Mouse (Mus musculus): ENCODE results near the gene Acat2. TPM values are rescaled to one million over a fixed set of nuclear protein-coding genes. Genes with fewer than 3 reads are reported as not detected.

Gene Acat2
- polyA plus RNA-seq, 1 experiment from 2014 or later, result 103 TPM

DNA sequence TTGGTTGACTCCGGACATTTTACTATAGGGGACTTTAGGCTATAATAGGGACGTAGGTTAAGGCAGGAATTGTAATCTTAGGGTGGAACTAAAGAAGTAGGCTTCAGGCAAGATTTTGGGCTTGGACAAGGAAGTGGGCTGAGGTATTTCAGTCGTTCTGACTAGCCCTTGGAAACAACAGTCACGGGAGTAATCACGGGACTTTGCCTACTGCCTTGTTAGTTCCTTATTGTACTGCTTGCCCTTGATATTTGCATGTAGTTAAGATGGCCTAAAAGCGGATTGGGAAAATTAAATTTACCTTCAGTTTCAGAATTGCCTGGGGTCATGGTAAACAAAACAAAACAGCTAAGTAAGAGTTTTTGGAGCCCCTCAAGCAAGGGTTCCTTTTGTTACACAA is 38.5 kb upstream of the Acat2 start:
- no peak for ATAC-seq (replicated peaks; ENCODE audit: low FRiP score, low read depth)
- H3K9ac ChIP-seq (ENCODE audit: low read depth, low read length), result no peak overlapping the region
- WGBS, result 82% methylated on average over 6 of the region's 6 CpGs
- no peak overlapping the region for H3K27ac ChIP-seq
- no peak overlapping the region for H3K4me3 ChIP-seq (replicated peaks; ENCODE audit: low read depth, low read length)
- TF ChIP-seq CTCF (IDR thresholded peaks at IDR 0.05; ENCODE audit: low read depth), result no peak
- no peaks in the 10 kb centered on the region for H3K9me3 ChIP-seq (replicated peaks; ENCODE audit: low read length)
- no peak for DNase-seq (ENCODE audit: low spot score)
- H3K27me3 ChIP-seq (ENCODE audit: insufficient read depth, low read length), result no peaks in the 10 kb centered on the region
- H3K4me1 ChIP-seq (replicated peaks; ENCODE audit: insufficient read depth, low read length), result no peaks in the 10 kb centered on the region
- no peaks in the 10 kb centered on the region for H3K36me3 ChIP-seq (ENCODE audit: insufficient read depth, low read length)
- H3K4me2 ChIP-seq (ENCODE audit: low read length), result no peak overlapping the region

DNA sequence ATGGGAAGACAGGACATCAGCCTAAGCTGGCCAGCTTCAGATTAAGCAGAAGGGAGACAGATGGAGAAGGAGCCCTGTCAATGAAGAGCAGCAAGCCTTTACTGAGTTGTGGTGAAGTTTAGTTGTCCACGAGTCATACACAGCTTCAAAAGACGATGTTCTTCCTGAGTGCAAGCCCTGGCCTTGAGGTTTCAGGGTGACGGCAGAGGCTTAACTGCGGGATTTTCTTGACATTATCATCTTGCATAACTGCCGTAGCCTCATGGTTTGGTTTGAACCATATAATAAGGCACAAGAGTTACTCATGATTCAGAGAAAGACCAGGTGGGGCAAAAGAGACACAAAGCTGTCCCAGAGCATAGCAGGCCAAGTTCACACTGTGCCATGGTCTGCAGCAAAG is 37.3 kb upstream of the Acat2 start:
- 92% methylated on average over 5 of the region's 5 CpGs for whole genome bisulfite sequencing
- DNase-seq (ENCODE audit: low spot score) (no peak), ATAC-seq (replicated peaks; ENCODE audit: low FRiP score, low read depth) (no peak)
- no peak overlapping the region for H3K4me2 ChIP-seq (ENCODE audit: low read length)
- H3K9ac ChIP-seq (ENCODE audit: low read depth, low read length), result no peak overlapping the region
- no peaks in the 10 kb centered on the region for H3K36me3 ChIP-seq (ENCODE audit: insufficient read depth, low read length)
- no peaks in the 10 kb centered on the region for H3K4me1 ChIP-seq (replicated peaks; ENCODE audit: insufficient read depth, low read length)
- H3K4me3 ChIP-seq (replicated peaks; ENCODE audit: low read depth, low read length), result no peak overlapping the region
- no peak for TF ChIP-seq CTCF (IDR thresholded peaks at IDR 0.05; ENCODE audit: low read depth)
- H3K9me3 ChIP-seq (replicated peaks; ENCODE audit: low read length), result no peaks in the 10 kb centered on the region
- H3K27me3 ChIP-seq (ENCODE audit: insufficient read depth, low read length), result no peaks in the 10 kb centered on the region
- H3K27ac ChIP-seq, result no peak overlapping the region

GRCm38 (mm10) chr17:12996345-12996744 is 35.8 kb upstream of the Acat2 start:
- Histone ChIP-seq H3K4me1 (replicated peaks; ENCODE audit: insufficient read depth, low read length) (no peaks in the 10 kb centered on the region), H3K9me3 (replicated peaks; ENCODE audit: low read length) (no peaks in the 10 kb centered on the region), H3K27me3 (ENCODE audit: insufficient read depth, low read length) (no peaks in the 10 kb centered on the region), H3K27ac (no peak overlapping the region), H3K9ac (ENCODE audit: low read depth, low read length) (no peak overlapping the region), H3K4me2 (ENCODE audit: low read length) (no peak overlapping the region), H3K36me3 (ENCODE audit: insufficient read depth, low read length) (no peaks in the 10 kb centered on the region), H3K4me3 (replicated peaks; ENCODE audit: low read depth, low read length) (no peak overlapping the region)
- whole genome bisulfite sequencing, result 11% methylated on average over 3 of the region's 3 CpGs
- DNase-seq (ENCODE audit: low spot score) (peak; percentile 79), ATAC-seq (replicated peaks; ENCODE audit: low FRiP score, low read depth) (no peak)
- TF ChIP-seq CTCF (IDR thresholded peaks at IDR 0.05; ENCODE audit: low read depth), result peak; percentile 82

- Histone ChIP-seq H3K4me2 (ENCODE audit: low read length) (peak within 1 kb of the TSS; percentile 86), H3K4me1 (replicated peaks; ENCODE audit: insufficient read depth, low read length) (peaks cover 7% of the 10 kb centered on the region; the same call in 1 of the 2 replicates), H3K4me3 (replicated peaks; ENCODE audit: low read depth, low read length) (peak within 1 kb of the TSS; percentile 95), H3K27ac (peak within 1 kb of the TSS; percentile 100), H3K27me3 (ENCODE audit: insufficient read depth, low read length) (no peaks in the 10 kb centered on the region), H3K9me3 (replicated peaks; ENCODE audit: low read length) (no peaks in the 10 kb centered on the region), H3K9ac (ENCODE audit: low read depth, low read length) (peak within 1 kb of the TSS; percentile 100), H3K36me3 (ENCODE audit: insufficient read depth, low read length) (no peaks in the 10 kb centered on the region)
- 83% methylated on average over 1 of the region's 1 CpGs for WGBS
- no peak for TF ChIP-seq CTCF (IDR thresholded peaks at IDR 0.05; ENCODE audit: low read depth)
- ATAC-seq (replicated peaks; ENCODE audit: low FRiP score, low read depth) (no peak), DNase-seq (ENCODE audit: low spot score) (no peak)
Measured at GRCm38 (mm10) chr17:12994069-12994468, 33.5 kb upstream of the Acat2 start, which contains the start of gene Wtap. Gene Wtap (minus strand): TSS chr17:12994169.

DNA sequence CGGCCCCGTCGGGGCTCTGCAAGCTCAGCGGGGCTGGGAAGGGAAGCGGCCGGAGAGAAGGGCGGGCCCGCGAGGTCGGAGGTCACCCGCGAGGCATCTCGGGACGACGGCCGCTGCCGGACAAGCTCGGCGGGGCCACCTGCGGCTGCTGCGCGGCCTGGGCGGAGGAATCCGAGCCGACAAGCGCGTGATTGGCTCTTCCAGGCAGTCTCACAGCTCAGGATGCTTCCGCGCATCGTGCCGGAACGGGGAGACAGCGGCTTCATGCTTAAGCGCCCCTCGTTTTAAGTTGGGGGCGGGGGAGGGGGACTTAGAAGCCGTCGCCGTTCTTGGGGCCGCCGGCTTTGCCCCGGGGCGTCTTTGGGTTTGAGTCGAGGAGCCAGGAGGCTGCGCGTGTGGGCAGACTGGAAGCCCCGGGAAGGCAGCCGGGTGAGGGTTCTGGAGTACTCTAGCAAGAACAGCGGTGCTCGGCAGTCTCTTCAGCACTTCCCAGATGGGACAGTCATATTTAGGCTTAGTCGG is 32.0 kb upstream of the Acat2 start:
- DNase-seq (ENCODE audit: low spot score), result peak; percentile 96
- ATAC-seq (replicated peaks; ENCODE audit: low FRiP score, low read depth), result peak; percentile 93
- 0 out of 2 replicates have a peak, but pooled peaks cover 3% of the 10 kb centered on the region for H3K36me3 ChIP-seq (ENCODE audit: insufficient read depth, low read length)
- peak overlapping the region; percentile 100 for H3K27ac ChIP-seq
- no peak for TF ChIP-seq CTCF (IDR thresholded peaks at IDR 0.05; ENCODE audit: low read depth)
- H3K4me2 ChIP-seq (ENCODE audit: low read length), result peak overlapping the region; percentile 86
- H3K27me3 ChIP-seq (ENCODE audit: insufficient read depth, low read length), result no peaks in the 10 kb centered on the region
- under 1% methylated on average over 51 of the region's 51 CpGs for WGBS
- peak overlapping the region; percentile 95 for H3K4me3 ChIP-seq (replicated peaks; ENCODE audit: low read depth, low read length)
- peaks cover 7% of the 10 kb centered on the region; the same call in 1 of the 2 replicates for H3K4me1 ChIP-seq (replicated peaks; ENCODE audit: insufficient read depth, low read length)
- no peaks in the 10 kb centered on the region for H3K9me3 ChIP-seq (replicated peaks; ENCODE audit: low read length)
- H3K9ac ChIP-seq (ENCODE audit: low read depth, low read length), result peak overlapping the region; percentile 100

DNA sequence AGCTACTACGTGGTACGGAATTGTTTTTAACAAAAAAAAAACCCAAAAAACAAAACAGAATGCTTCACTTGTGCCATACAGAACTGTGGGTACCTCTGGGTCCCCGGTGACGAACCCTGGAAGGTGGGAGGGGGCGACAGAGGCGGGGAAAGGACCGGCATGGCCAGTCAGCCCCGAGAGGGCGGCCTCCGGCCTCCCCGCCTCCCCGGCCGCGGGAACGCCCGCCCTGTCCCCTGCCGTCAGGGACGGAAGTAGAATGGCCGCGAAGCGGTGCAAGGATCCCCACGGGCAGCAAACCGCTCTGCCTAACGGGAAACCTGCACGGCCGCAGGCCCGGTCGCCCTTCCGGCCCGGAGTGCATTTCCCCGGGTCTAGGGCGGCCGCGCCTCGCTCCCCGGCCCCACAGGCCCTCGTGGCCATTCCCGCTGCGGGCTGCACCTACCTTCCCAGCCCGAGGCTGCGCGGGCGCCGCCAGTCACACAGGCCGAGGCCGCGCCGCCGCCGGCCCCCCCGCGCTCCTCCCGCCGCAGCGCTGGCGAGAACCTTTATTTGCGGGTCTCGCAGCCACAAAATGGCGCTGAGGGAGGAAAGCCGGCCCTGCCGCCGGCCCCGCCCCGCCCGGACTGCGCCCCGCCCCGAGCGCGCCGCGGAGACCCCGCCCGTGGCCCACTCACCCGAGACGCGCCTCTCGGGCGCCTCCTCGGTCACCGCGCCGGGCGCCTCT is 31.2 kb upstream of the Acat2 start:
- no peaks in the 10 kb centered on the region for H3K27me3 ChIP-seq (ENCODE audit: insufficient read depth, low read length)
- peaks cover 7% of the 10 kb centered on the region; the same call in 1 of the 2 replicates for H3K4me1 ChIP-seq (replicated peaks; ENCODE audit: insufficient read depth, low read length)
- H3K27ac ChIP-seq, result peak overlapping the region; percentile 100
- H3K9ac ChIP-seq (ENCODE audit: low read depth, low read length), result peak overlapping the region; percentile 100
- ATAC-seq (replicated peaks; ENCODE audit: low FRiP score, low read depth), result peak; percentile 95
- no peaks in the 10 kb centered on the region for H3K9me3 ChIP-seq (replicated peaks; ENCODE audit: low read length)
- H3K36me3 ChIP-seq (ENCODE audit: insufficient read depth, low read length), result 0 out of 2 replicates have a peak, but pooled peaks cover 3% of the 10 kb centered on the region
- peak overlapping the region; percentile 86 for H3K4me2 ChIP-seq (ENCODE audit: low read length)
- peak; percentile 18; the same call in 1 of the 2 replicates for TF ChIP-seq CTCF (IDR thresholded peaks at IDR 0.05; ENCODE audit: low read depth)
- DNase-seq (ENCODE audit: low spot score), result peak; percentile 88
- peak overlapping the region; percentile 95 for H3K4me3 ChIP-seq (replicated peaks; ENCODE audit: low read depth, low read length)
- under 1% methylated on average over 46 of the region's 84 CpGs for WGBS

Data from kidney, postnatal 0 days (tissue).